Mouse (Mus musculus): ENCODE measurements around the gene Mansc1. TPM values are rescaled to one million over a fixed set of nuclear protein-coding genes. Genes with fewer than 3 reads are reported as not detected.
"Not testable (repeated sequence)": the region's sequence is repeated elsewhere in the genome, so short reads cannot be mapped to it uniquely, and the experiment has no call there.

Mansc1 gene
- polyA plus RNA-seq (2012; rRNA removed), result 12.2 and 12.9 TPM in 2 replicates

- no peak for TF ChIP-seq CTCF (IDR thresholded peaks at IDR 0.05; ENCODE audit: extremely low read depth, insufficient read depth, low read length)
- peak; percentile 19; the same call in 1 of the 2 replicates for TF ChIP-seq POLR2A (IDR thresholded peaks at IDR 0.05; ENCODE audit: extremely low read depth, insufficient read depth, low read length)
- Histone ChIP-seq H3K27ac (ENCODE audit: insufficient read depth, low read length) (0 out of 2 replicates have a peak within 1 kb of the TSS, but pooled peaks have one; percentile 53), H3K4me1 (ENCODE audit: control insufficient read depth, insufficient read depth, low read length) (no peaks in the 10 kb centered on the region), H3K4me3 (ENCODE audit: insufficient read depth, low read length) (peak within 1 kb of the TSS; percentile 55)
These were observed at the start of gene Mansc1 for GRCm38 (mm10) chr6:134631947-134632687. Gene Mansc1, minus strand, starts transcription at chr6:134632488.

GRCm38 (mm10) chr6:134679330-134679729 lies 47.0 kb upstream of the Mansc1 start:
- H3K4me3 ChIP-seq (ENCODE audit: insufficient read depth, low read length); H3K27ac ChIP-seq (ENCODE audit: insufficient read depth, low read length); H3K4me1 ChIP-seq (ENCODE audit: control insufficient read depth, insufficient read depth, low read length): not testable (repeated sequence)

GRCm38 (mm10) chr6:134678037-134678436 lies 45.7 kb upstream of the Mansc1 start:
- TF ChIP-seq CTCF (IDR thresholded peaks at IDR 0.05; ENCODE audit: extremely low read depth, insufficient read depth, low read length), result no peak
- TF ChIP-seq POLR2A (IDR thresholded peaks at IDR 0.05; ENCODE audit: extremely low read depth, insufficient read depth, low read length), result no peak
- no peak overlapping the region for H3K4me3 ChIP-seq (ENCODE audit: insufficient read depth, low read length)
- H3K4me1 ChIP-seq (ENCODE audit: control insufficient read depth, insufficient read depth, low read length), result no peaks in the 10 kb centered on the region; the same call in 1 of the 2 replicates
- H3K27ac ChIP-seq (ENCODE audit: insufficient read depth, low read length), result no peak overlapping the region

GRCm38 (mm10) chr6:134677504-134677903 lies 45.2 kb upstream of the Mansc1 start:
- Histone ChIP-seq H3K27ac (ENCODE audit: insufficient read depth, low read length) (no peak overlapping the region), H3K4me3 (ENCODE audit: insufficient read depth, low read length) (no peak overlapping the region)
- TF ChIP-seq POLR2A (IDR thresholded peaks at IDR 0.05; ENCODE audit: extremely low read depth, insufficient read depth, low read length), result no peak
- no peak for TF ChIP-seq CTCF (IDR thresholded peaks at IDR 0.05; ENCODE audit: extremely low read depth, insufficient read depth, low read length)

GRCm38 (mm10) chr6:134673712-134674111 lies 41.4 kb upstream of the Mansc1 start:
- not testable (repeated sequence) for H3K27ac ChIP-seq (ENCODE audit: insufficient read depth, low read length); H3K4me1 ChIP-seq (ENCODE audit: control insufficient read depth, insufficient read depth, low read length); H3K4me3 ChIP-seq (ENCODE audit: insufficient read depth, low read length)

More at GRCm38 (mm10) chr6:134677504-134677903, 45.2 kb upstream of the Mansc1 start:
- no peaks in the 10 kb centered on the region; the same call in 1 of the 2 replicates for H3K4me1 ChIP-seq (ENCODE audit: control insufficient read depth, insufficient read depth, low read length)

GRCm38 (mm10) chr6:134670881-134671411 lies 38.7 kb upstream of the Mansc1 start:
- Histone ChIP-seq H3K27ac (ENCODE audit: insufficient read depth, low read length) (no peak overlapping the region), H3K4me3 (ENCODE audit: insufficient read depth, low read length) (no peak overlapping the region), H3K4me1 (ENCODE audit: control insufficient read depth, insufficient read depth, low read length) (no peaks in the 10 kb centered on the region; the same call in 1 of the 2 replicates)
- TF ChIP-seq CTCF (IDR thresholded peaks at IDR 0.05; ENCODE audit: extremely low read depth, insufficient read depth, low read length) (no peak), POLR2A (IDR thresholded peaks at IDR 0.05; ENCODE audit: extremely low read depth, insufficient read depth, low read length) (no peak)

- Histone ChIP-seq H3K4me1 (ENCODE audit: control insufficient read depth, insufficient read depth, low read length) (no peaks in the 10 kb centered on the region; the same call in 1 of the 2 replicates), H3K4me3 (ENCODE audit: insufficient read depth, low read length) (no peak overlapping the region), H3K27ac (ENCODE audit: insufficient read depth, low read length) (no peak overlapping the region)
- TF ChIP-seq CTCF (IDR thresholded peaks at IDR 0.05; ENCODE audit: extremely low read depth, insufficient read depth, low read length) (no peak), POLR2A (IDR thresholded peaks at IDR 0.05; ENCODE audit: extremely low read depth, insufficient read depth, low read length) (no peak)
These were observed 37.0 kb upstream of the Mansc1 start for GRCm38 (mm10) chr6:134669179-134669865.

GRCm38 (mm10) chr6:134668519-134668918 lies 36.2 kb upstream of the Mansc1 start:
- no peak overlapping the region for H3K4me3 ChIP-seq (ENCODE audit: insufficient read depth, low read length)
- H3K27ac ChIP-seq (ENCODE audit: insufficient read depth, low read length), result no peak overlapping the region
- no peak for TF ChIP-seq CTCF (IDR thresholded peaks at IDR 0.05; ENCODE audit: extremely low read depth, insufficient read depth, low read length)
- TF ChIP-seq POLR2A (IDR thresholded peaks at IDR 0.05; ENCODE audit: extremely low read depth, insufficient read depth, low read length), result no peak
- H3K4me1 ChIP-seq (ENCODE audit: control insufficient read depth, insufficient read depth, low read length), result no peaks in the 10 kb centered on the region

GRCm38 (mm10) chr6:134665817-134666216 lies 33.5 kb upstream of the Mansc1 start:
- Histone ChIP-seq H3K4me3 (ENCODE audit: insufficient read depth, low read length) (no peak overlapping the region), H3K4me1 (ENCODE audit: control insufficient read depth, insufficient read depth, low read length) (no peaks in the 10 kb centered on the region), H3K27ac (ENCODE audit: insufficient read depth, low read length) (no peak overlapping the region)
- TF ChIP-seq CTCF (IDR thresholded peaks at IDR 0.05; ENCODE audit: extremely low read depth, insufficient read depth, low read length) (no peak), POLR2A (IDR thresholded peaks at IDR 0.05; ENCODE audit: extremely low read depth, insufficient read depth, low read length) (no peak)

- Histone ChIP-seq H3K27ac (ENCODE audit: insufficient read depth, low read length) (no peak overlapping the region), H3K4me1 (ENCODE audit: control insufficient read depth, insufficient read depth, low read length) (no peaks in the 10 kb centered on the region), H3K4me3 (ENCODE audit: insufficient read depth, low read length) (no peak overlapping the region)
- TF ChIP-seq POLR2A (IDR thresholded peaks at IDR 0.05; ENCODE audit: extremely low read depth, insufficient read depth, low read length) (no peak), CTCF (IDR thresholded peaks at IDR 0.05; ENCODE audit: extremely low read depth, insufficient read depth, low read length) (no peak)
These were observed 32.3 kb upstream of the Mansc1 start for GRCm38 (mm10) chr6:134664573-134664972.
